Mouse (Mus musculus) erythroblast, embryonic 14.5 days (primary cell): ENCODE measurements around the gene Cnpy4. TPM values are rescaled to one million over a fixed set of nuclear protein-coding genes. Genes with fewer than 3 reads are reported as not detected.
A peak's percentile ranks its signal among the peaks of the same experiment; 100 is the strongest.

Experiments used
- H3K27me3 ChIP-seq: 2 replicates; pipeline ENCODE4 v1.6.1; 2012; ENCODE audit warnings: inconsistent platforms; ENCODE audit not compliant: control insufficient read depth
- H3K36me3 ChIP-seq: 2 replicates; pipeline ENCODE4 v1.6.1; 2012; ENCODE audit warnings: mild to moderate bottlenecking, inconsistent platforms; ENCODE audit not compliant: control insufficient read depth
- H3K4me1 ChIP-seq: 2 replicates; pipeline ENCODE4 v1.6.1; 2012; ENCODE audit warnings: inconsistent platforms; ENCODE audit not compliant: control insufficient read depth
- H3K4me3 ChIP-seq: replicated peaks from 2 replicates; pipeline ENCODE3; 2012; ENCODE audit warnings: moderate library complexity, mild to moderate bottlenecking, inconsistent platforms
- H3K9me3 ChIP-seq: 2 replicates; pipeline ENCODE4 v1.6.1; 2012; ENCODE audit warnings: low read length, inconsistent platforms, mixed read lengths; ENCODE audit not compliant: control insufficient read depth
- GATA1 ChIP-seq: IDR thresholded peaks from 2 replicates; pipeline ENCODE4 v1.6.1; 2012; ENCODE audit warnings: low read length, inconsistent platforms, mixed read lengths
- TAL1 ChIP-seq: IDR thresholded peaks from 3 replicates; pipeline ENCODE4 v1.6.1; 2012; ENCODE audit warnings: low read length, inconsistent platforms, mixed read lengths
- polyA plus RNA-seq: library from polyadenylated mRNA; stranded (reverse); fragments of >175 nt; gene quantifications from 2 replicates; pipeline ENCODE4 v1.2.3, GENCODE M21; 2012

Cnpy4 gene
- polyA plus RNA-seq, 1 experiment = 0.28 TPM

- Histone ChIP-seq H3K4me3 (no peak overlapping the region), H3K27me3 (no peaks in the 10 kb centered on the region), H3K4me1 (peaks cover 64% of the 10 kb centered on the region), H3K9me3 (no peaks in the 10 kb centered on the region), H3K36me3 (peaks cover 86% of the 10 kb centered on the region)
- TF ChIP-seq TAL1 (no peak), GATA1 (no peak)
Measured at GRCm38 (mm10) chr5:138165594-138165993, 21.7 kb upstream of the Cnpy4 start.

DNA sequence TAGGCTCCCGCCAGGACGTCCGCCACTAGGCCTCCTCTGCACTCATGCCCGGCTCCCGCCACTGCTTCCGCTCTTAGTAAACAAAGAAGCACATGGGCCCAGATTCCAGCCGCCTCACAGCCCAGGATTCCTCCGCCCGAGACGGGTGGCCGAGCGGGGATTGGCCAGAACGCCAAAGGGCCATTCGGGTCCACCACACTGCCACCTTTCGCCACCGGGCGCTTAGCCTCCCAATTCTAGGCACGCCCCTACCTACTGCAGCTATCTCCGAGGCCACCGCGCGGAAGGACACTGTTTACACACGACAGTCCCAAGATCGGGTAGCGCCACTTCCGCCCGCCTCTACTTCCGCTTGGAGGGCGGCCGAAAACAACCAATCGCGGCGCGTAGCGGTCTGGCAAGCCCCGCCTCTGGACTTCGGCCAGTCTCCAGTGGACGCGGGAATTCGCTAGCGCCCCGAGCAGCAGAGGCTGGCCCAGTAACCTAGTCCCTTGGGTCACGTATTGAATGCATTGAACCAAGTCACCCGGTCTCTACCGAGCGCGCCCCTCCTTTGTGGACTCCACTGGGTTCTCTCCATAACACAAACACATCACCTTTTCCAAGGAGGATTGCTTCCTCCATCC is 16.2 kb upstream of the Cnpy4 start:
- H3K9me3 ChIP-seq = no peaks in the 10 kb centered on the region
- TF ChIP-seq GATA1 (no peak), TAL1 (no peak)

DNA sequence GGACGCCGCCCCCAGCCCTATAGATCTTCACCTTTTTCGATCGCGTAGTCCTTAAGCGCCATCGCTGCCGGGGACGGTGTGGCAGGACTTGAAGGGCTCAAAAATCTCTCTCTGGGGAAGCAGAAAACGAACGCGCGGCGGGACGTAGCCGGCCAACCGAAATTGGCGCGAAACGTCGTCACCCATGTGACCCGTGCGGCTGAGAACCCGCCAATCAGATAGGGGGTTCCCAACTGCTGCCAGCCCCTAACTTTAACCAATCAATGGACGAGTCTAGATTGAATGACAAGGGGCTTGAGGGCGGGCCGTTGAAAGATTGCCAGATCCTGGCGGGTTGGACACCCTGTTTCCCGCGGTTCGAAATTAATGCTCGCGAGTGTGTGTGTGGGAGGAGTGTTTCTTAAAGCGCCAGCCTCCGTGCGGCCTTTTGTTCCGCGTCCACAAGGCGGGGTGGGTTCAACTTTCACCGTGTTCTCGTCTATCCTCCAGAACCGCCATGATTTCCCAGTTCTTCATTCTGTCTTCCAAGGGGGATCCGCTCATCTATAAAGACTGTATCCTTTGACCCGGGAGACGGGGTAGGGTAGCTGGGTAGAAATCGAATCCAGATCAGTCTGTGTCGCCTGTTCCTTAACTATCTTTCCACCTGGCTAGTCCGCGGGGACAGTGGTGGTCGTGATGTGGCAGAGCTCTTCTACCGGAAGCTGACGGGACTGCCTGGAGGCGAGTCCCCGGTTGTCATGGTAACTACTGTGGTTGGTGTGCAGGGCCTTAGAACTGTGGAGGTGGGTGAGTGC is 15.4 kb upstream of the Cnpy4 start, which contains the start of the genes Ap4m1 and Mcm7:
TSS of gene Ap4m1 (plus strand) at position 308 of the 797 bp plus-strand sequence.
TSS of gene Mcm7 (minus strand) at position 728 of the 797 bp plus-strand sequence.
- no peak for TF ChIP-seq TAL1
- TF ChIP-seq GATA1 = peak; percentile 77

More for the DNA sequence above, 16.2 kb upstream of the Cnpy4 start:
- H3K4me3 ChIP-seq = peak overlapping the region; percentile 95
- peaks cover 57% of the 10 kb centered on the region for H3K4me1 ChIP-seq
- H3K36me3 ChIP-seq = peaks cover 83% of the 10 kb centered on the region
- no peaks in the 10 kb centered on the region for H3K27me3 ChIP-seq

DNA sequence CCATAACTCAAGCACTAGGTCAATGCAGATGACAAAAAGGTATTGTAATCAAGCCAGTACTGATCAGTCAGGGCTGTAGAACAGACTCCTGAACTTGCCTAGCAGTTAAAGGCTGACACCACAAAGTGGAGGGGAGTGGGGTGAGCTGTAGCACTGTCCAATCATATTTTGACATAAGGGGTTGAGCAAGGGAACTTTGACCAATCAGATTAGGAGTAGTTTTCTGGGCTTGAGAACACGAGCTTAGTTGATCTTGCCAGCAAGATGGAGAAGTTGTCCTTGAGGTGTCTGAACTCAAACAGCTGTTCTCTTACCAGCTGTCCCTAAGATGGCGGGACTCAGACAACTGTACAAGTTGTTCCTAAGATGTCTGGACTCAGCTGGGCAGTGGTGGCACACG is 14.1 kb upstream of the Cnpy4 start:
- H3K4me3 ChIP-seq = peak overlapping the region; percentile 95

More for the DNA sequence above, 15.4 kb upstream of the Cnpy4 start, which contains the start of the genes Ap4m1 and Mcm7:
- Histone ChIP-seq H3K27me3 (no peaks in the 10 kb centered on the region), H3K36me3 (peaks cover 82% of the 10 kb centered on the region), H3K4me1 (peaks cover 54% of the 10 kb centered on the region), H3K9me3 (no peaks in the 10 kb centered on the region), H3K4me3 (peak within 1 kb of the TSS; percentile 95)

DNA sequence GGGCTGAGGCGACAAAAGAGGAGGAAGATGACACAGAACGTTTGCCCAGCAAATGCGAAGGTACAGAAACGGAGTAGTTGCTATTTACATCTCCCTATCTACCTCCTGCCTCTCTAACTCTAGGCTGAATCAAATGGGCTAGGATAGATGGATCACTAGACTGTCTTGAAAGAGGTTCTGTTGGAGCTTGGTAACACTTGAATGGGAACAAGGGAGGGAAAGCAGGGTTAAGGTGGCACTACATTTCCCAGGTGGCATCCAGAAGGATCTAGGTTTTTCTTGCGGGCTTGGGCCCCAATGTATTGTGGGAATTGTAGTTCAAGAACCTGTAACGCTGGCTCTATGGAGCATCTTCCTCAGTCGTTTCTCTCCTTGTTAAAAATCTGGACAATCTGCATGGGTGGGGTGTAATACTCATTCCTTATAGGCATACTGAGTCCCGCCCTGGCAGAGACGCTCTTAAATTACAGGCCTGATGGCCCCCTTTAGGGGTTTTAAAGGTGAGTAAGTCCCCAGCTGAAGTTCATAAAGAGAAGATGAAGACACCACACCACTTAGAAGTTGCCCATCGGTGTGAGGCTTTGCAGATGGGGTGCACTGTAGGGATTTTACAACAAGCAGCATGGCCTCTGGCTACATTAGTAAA is 499 bp downstream of the Cnpy4 start:
- no peaks in the 10 kb centered on the region for H3K9me3 ChIP-seq
- TF ChIP-seq GATA1 (no peak), TAL1 (no peak)
- peaks cover 33% of the 10 kb centered on the region for H3K4me1 ChIP-seq
- H3K27me3 ChIP-seq = no peaks in the 10 kb centered on the region
- peak overlapping the region; percentile 90 for H3K4me3 ChIP-seq
- H3K36me3 ChIP-seq = peaks cover 45% of the 10 kb centered on the region

More for the DNA sequence above, 14.1 kb upstream of the Cnpy4 start:
- H3K36me3 ChIP-seq = peaks cover 82% of the 10 kb centered on the region
- no peaks in the 10 kb centered on the region for H3K9me3 ChIP-seq
- TF ChIP-seq GATA1 (no peak), TAL1 (no peak)
- H3K4me1 ChIP-seq = peaks cover 45% of the 10 kb centered on the region
- no peaks in the 10 kb centered on the region for H3K27me3 ChIP-seq

- Histone ChIP-seq H3K9me3 (no peaks in the 10 kb centered on the region), H3K36me3 (peaks cover 33% of the 10 kb centered on the region), H3K4me3 (peak within 1 kb of the TSS; percentile 95), H3K4me1 (peaks cover 31% of the 10 kb centered on the region), H3K27me3 (no peaks in the 10 kb centered on the region)
- no peak for TF ChIP-seq TAL1
- no peak for TF ChIP-seq GATA1
Measured at GRCm38 (mm10) chr5:138193771-138194727, 6.8 kb downstream of the Cnpy4 start, which contains the start of gene Mblac1. Gene Mblac1 (plus strand): TSS chr5:138194314.

- Histone ChIP-seq H3K4me1 (peaks cover 27% of the 10 kb centered on the region), H3K9me3 (no peaks in the 10 kb centered on the region), H3K4me3 (peak overlapping the region; percentile 95), H3K36me3 (peaks cover 28% of the 10 kb centered on the region), H3K27me3 (no peaks in the 10 kb centered on the region)
- TF ChIP-seq GATA1 (no peak), TAL1 (no peak)
Measured at GRCm38 (mm10) chr5:138194755-138195345, 7.6 kb downstream of the Cnpy4 start.

- no peak for TF ChIP-seq GATA1
- no peak for TF ChIP-seq TAL1
- Histone ChIP-seq H3K27me3 (no peaks in the 10 kb centered on the region), H3K4me3 (peak overlapping the region; percentile 95), H3K36me3 (peaks cover 23% of the 10 kb centered on the region), H3K9me3 (no peaks in the 10 kb centered on the region), H3K4me1 (peaks cover 27% of the 10 kb centered on the region)
Measured at GRCm38 (mm10) chr5:138195463-138195862, 8.2 kb downstream of the Cnpy4 start.
